Mouse (Mus musculus) retina, adult 2 months (tissue): ENCODE data around the gene Kctd15.

Experiments
- DNase-seq: peaks from one replicate; pipeline ENCODE4 v3.0.0-alpha.2; 2012; ENCODE audit warnings: low read depth, low spot score

The Kctd15 gene

DNA sequence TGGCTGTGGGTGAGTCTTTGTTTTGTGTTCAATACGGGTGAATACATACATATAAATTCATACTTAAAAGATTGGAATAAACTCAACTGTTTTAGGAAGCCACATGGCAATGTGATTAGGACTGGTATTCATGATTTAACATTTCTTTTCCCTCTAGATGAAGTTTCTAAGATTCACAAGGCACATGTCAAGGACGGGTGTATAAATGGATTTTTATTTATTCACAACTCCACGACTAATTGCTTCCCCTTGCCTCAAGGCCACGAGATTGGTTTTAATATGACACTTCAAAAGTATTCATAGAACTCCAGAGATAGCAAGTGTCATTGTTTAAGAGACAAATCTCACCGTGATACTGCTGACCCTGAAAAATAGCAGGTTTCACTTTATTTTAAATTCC lies at the start of gene Kctd15:
Gene Kctd15 (minus strand): TSS at position 101 of the 400 bp plus-strand sequence.
- DNase-seq: no peak

DNA sequence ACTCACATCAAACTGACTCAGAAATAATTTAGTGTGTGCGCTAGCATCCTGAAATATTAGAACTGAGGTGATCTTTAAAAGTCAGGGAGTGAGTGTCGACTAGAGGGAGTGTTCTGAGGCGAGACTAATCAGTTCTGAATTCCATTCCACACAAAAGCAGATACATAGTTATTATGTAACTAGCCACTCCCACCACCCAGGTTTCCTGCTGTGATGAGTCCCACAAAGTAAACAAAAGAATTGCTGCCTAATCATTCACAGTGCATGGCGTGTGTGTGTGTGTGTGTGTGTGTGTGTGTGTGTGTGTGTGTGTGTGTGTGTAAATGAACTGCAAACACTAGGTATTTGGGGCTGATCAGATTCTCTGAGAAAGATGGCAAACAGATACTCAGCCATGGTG lies 47.9 kb upstream of the Kctd15 start:
- no peak for DNase-seq

DNA sequence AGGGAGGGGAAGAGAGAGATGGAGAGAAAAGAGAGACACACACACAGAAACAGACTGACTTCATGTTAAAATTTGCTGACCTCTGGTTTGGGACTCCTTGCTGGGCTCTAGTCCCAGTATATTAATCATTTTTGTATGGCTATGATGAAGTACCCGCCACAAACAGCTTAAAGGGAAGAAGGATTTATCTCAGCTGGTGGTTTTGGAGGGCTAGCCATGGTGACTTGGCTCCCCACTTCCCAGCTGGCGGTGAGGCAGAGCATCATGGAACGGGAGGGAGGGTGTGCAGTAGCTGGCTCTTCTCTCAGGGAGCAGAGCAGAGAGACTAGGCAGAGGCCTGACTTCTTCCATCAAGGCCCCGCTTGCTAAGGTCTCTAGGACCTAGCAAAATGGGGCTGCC lies 46.9 kb upstream of the Kctd15 start:
- no peak for DNase-seq

DNA sequence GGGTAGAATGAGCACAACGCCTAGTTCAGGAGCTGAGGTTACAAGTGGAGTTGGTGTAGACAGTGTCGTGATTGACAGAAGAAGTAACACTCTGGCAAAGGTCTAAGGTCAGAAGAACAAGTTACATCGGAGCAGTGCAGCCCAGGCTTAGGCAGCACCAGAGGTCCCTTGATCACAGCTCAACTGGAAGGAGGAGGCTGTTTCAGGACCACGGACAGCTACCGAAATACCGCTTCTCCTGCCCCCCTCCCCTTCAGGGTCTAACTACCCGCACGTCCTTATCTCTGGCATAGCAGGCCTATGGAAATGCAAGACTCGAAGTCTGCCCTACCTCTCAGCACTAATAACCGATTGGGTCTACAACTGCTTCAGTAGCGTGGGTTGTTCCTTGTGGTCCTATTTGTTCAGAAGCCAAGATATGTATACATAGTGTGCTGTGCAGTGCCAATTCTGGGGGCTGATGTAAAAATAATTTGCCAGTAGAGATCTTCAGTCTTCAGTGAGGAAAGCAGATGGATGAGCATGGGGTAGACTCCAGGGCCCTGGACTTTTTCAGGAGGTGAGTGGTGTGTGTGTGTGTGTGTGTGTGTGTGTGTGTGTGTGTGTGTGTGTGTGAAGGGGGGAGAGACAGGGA lies 46.3 kb upstream of the Kctd15 start:
- DNase-seq: no peak

DNA sequence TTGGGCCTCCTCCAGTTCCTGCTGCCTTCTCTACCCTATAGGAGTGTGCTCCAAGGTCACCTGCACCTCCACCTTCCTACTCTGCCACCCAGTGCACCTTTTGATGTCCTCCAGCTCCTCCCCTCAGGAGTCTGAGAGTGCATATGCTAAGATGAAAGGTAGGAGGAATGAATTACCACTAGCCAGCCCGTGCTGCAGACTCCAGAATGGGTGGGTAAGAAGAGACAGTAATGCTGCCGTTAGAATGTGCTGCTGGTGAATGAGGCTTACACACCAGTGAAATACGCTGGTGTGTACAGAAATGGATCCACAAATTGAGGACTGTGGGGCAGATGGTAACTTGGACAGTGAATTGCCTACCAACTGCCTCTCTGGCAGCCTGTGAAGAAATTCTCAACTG lies 43.4 kb upstream of the Kctd15 start:
- no peak for DNase-seq

DNA sequence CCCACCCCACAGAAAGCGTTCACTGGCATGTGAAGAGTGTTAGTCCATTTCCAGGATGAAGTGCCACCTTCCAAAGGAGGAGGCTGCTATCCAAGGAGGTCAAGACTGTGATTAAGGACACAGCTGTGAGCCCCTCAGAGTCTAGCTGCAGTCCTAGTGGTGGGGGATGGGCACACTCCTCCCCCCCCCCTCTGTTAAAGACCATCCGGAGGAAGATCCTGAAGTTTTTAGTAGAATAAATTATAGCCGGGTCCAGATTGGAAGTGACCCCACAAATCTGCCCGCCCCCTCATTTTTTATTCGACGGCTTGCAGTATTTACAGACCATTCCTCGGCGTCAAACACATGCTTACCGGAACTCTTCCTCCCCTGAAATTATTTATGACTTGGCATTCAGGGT lies 41.7 kb upstream of the Kctd15 start:
- DNase-seq: no peak

DNA sequence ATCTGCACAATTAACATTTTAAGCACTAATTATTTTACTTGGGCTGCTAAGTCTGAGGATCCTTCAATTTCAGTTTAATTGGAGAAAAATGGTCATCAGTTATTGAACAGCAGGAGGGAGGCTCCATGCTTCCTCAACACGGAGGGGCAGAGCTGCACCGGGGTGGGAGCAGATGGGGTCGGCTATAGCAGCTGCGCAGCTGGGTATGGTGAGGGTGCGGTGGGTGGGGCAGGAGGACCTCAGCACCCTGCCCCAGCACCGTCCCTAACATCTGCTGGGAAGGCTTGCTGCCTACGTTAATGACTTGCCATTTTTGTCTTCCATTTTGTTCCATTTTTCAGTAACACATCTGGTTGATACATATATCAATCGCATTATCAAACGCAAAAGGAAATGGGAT lies 39.6 kb upstream of the Kctd15 start:
- DNase-seq: no peak

DNA sequence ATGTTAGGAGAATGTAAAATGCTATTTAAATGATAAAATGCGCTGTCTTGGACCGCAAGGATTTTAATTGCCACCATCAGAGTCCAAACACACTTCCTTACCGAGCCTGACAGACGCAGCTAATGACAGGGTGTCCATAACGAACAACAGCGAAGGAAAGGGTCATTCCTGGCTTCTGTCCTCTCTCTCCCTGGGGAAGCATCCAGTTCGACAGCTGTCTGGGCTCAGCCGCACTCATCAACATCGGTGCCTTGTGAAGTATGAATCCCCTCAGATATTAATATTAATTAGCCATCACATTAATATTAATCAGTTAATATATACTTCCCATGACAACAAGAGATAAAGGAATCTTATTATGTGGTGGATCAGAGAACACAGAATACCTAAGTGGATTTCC lies 38.4 kb upstream of the Kctd15 start:
- DNase-seq: no peak

DNA sequence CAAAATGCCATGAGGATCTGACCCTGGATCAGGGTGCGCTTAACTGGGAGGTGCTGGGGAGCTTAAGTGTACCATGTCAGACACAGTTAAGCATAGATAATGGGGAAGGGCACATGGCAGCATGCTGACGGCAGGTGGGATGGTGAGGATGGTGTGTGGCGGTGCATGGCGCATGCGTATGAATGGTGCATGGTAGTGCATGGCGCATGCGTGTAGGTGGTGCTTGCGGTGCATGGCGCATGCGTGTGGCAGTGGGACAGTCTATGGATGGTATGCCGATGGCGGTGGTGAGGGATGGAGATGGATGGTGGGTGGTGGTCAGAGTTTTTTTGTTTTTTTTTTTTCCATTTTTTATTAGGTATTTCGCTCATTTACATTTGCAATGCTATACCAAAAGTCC lies 37.4 kb upstream of the Kctd15 start:
- DNase-seq: no peak

DNA sequence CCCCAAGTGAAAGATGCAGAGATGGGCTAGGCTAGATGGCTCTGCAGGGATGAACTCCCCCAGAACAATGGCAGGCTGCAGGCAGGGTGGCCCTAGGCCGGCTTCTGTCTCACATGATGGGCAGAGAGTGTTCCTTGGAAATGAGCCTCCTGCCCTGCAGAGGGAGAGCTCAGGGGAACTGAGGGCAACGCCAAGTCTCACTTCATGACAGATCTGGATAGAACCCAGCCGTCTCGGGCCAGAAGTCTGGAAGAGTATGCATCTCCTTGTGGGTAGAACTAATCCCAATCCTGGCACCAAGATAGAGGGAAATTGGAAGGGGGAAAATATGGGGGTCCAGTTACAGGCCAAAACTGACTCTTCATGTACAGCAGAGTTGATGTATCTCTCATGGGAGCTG lies 36.5 kb upstream of the Kctd15 start:
- DNase-seq: no peak

DNA sequence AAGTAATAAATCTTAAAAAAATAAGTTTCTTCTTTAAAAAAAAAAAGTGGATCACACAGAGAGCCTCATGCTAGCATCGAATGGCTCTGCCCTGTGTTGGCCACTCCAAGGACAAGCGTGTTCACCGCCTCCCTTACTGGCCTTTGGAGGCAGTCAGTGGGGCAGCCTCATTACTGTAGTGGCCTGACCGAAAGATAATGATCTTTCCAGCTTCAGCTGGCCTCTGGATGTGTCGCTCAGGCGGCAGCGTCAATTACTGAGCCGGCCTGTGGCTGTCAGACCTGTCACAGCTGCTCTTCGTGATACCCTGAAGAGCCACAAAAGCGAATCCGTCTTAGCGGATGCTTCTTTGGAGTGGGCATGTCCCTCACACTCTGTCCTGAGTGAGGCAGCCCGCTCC lies 33.6 kb upstream of the Kctd15 start:
- DNase-seq: no peak

DNA sequence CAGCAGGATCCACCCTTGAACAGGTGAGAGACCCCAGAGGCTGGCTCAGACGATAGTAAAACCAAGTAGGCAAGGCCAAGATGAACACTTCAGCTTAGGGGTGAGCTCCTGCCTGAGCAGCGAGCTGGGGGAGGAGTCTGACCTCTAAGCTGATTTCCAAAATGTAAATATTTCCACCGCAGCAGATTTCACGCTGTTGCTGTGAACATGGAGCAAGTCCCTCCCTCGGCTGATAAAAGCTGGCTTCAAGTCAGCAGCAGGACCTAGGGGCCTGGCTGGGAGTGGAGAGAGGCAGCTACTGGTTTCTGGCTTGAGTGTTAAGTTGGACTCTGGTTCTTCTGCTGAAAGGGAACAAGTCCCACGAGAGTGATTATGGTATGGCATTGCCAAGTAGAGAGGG lies 32.5 kb upstream of the Kctd15 start:
- no peak for DNase-seq

DNA sequence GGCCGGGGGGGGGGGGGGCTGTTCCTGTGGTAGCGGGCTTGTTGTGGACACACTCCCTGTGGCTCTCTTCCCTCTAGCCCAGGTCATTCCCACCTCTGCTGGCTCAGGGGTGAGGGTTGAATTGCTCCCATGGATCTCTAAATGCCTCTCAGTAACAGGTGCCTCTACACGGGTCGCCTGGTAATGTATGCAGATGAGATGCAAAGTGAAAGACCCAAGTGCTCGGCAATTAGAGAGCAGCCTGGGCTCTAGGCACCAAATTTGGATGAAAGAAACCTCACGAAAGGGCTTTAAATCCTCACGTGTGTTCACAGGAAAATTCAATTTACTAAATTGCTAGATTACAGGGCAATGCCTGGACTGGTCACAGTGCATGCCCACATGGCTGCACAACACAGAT lies 29.3 kb upstream of the Kctd15 start:
- DNase-seq: no peak

DNA sequence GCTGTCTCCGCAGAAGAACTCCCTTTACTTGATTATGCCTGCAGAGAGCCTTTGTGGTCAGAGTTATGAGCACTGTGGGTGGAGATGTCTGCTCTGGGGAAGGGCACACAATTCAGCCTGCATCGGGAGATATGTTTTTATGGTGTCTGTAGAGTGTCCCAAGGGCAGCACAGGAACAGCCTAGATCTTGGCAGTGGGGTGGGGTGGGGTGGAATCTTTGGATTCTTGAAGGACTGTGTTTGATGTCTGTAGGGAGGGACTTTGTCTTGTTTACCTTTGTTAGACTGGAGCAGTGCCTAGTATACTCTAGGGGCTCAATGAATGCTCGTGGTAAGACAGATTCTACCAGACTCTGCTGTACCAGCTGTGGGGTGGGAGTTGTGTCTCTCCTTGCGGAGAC lies 28.6 kb upstream of the Kctd15 start:
- no peak for DNase-seq

DNA sequence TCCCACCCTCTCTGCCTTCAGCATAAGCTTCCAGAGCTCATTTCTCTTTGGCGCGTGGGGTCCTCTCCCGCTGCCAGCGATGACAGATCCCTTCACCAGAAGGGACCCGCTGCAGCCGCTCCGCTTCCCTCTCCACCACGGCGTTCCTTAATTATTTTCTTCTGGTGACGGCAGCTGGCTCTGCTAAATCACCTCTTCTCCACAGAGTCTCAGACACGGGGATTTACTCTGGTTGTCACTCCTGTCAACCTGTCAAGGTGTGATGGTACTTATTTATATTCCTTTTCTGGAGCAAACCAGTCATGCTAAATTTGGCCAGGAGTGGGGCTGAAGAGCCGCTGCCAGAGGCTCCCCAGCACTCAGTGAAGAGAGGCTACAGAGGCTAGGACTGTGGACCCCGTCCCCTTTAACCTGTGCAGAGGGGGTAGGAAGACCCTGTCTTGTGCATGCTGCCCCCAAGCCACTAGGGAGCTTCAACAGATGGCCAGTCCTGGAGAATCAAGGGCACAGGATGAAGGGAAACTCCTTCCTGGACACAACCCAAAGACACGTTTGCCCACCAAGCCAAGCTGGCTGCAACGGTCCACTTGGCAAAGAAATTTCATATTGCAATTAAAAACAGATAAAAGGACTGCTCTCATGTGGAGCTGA lies 24.4 kb upstream of the Kctd15 start:
- DNase-seq: no peak

DNA sequence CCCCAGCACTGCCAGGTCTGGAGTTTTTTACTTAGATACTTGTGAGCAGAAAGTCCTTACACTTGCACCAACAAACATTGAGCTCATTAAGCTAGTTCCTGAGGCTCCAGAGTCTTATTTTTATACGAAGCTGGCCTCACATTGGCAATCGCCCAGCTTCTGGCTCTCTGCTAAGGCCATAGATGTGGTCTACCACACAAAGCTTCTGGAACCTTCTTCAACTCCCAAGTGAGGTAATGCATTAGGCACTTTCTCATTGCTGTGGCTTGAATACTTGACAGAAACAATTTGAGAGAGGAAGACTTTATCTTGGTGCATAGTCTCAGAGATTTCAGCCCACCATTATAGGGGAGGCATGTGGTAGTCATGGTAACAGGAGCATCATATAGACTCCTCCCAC lies 23.4 kb upstream of the Kctd15 start:
- no peak for DNase-seq

DNA sequence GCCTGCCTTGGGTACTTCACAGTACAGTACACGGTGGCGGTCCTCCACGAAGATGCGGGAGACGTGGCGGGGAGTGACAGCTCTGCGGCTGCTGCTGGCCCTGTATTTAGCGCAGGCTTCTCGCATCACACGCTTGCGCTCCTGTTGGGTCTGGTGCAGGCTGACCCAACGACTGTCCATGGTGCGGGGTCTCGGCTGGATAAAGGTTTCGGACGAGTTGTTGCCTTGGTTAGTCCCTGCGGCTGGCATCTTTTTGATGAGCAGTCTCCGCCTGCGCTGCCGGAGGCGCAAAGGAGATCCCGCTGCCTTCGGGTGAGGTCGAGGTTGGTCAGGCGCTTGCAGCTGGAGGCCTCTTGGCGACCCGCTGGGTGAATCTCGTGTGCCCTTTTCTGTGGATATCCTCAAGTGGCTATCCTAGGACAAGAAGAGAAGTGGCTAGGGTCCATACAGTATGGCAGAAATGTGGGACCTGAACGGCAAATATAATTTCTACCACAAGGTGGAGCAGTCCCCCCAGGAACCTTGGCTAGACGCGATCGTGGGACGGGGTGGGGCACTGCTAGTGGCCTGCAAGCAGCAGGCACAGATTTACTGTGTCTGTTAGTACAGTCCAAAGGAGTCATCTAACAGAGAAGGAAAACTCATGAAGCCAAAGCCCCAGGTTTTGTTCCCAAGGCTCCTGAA lies 19.4 kb upstream of the Kctd15 start:
- peak; percentile 51 for DNase-seq

DNA sequence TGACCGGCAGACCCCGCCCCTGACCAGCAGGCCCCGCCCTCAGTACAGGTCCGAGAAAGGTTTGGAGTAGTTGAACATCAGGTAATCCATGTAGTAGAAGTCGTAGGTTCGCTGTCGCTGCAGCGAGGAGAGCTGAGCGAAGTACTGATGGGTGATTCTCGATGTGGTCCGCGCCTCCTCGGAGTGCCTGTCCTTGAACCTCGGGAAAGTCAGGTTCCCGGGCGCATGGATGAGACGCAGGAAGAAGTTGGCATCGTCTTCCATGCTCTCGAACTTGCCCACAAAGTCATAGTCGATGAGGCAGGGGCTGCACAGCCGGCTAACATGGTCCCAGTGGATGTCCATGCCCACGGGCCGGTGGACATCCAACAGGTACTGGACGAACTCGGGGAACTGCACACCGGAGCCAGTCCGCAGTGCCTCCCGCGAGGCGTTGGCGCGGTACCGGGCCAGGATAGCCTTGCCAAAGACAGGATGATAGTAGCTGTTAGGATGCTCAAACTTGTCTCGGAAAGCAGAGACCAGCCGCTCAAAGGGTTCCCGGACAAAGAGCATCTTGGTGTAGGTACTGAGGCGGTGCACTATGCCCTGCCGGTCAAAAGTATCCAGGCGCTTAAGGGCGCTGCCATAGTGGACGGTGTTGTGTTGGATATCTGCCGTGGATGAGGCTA lies 18.7 kb upstream of the Kctd15 start:
- DNase-seq: no peak

DNA sequence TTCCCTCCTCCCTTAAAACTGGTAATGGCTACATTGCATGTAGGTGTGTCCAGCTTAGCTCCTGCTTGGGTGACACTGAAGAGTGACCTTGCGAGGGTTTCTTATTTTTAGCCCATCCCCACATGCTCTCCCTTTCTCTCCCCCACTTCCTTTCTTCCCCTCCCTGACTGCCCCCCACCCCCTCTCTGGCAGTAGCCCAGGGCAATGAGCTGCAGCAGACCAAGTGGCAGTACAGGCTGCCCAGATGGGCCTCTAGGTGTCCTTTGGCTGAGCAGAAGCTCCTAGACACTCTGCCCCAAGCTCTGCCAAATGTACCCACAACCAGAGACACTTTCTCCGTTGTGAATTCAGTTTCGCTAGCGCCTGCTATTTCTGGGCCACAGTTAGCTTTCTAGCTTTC lies 16.4 kb upstream of the Kctd15 start:
- no peak for DNase-seq

DNA sequence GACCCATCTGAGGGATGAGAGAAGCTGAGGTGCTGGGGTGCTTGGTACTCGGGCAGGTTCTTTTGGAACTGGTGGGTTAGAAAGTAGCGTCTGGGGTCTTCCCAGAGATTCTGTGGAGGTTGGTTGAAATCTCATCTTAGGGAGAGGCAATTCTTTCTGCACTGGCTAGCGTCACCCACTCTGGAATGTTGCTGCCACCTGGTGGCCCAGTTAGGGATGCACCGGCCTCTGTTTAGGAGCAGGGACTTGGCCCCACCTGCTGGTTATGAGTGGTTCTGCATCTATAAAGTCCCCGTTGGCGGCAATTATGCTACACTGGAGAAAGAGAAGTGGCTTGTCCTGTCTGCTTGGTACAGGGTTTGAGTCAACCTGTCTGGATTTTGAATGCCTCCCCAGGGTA lies 15.4 kb upstream of the Kctd15 start:
- DNase-seq: peak; percentile 74

DNA sequence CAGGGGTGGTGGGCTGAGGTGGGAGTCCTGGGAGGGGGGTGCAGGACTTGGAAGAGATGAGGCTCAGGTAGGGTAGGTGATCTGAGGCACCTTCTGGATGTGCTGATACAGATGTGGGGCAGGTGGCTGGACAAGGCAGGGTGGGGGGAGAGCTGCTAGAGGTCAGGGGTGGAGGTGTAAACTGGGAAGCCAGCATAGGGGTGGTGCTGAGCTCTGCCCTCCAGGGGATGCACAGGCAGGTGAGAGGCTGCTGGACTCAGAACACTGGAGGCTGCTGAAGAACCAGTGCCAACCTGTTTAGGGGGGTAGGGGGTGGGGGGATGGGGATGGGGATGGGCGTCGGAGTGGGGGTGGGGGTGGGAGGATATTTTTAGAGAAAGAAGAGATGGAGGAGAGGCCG lies 14.2 kb upstream of the Kctd15 start:
- no peak for DNase-seq

DNA sequence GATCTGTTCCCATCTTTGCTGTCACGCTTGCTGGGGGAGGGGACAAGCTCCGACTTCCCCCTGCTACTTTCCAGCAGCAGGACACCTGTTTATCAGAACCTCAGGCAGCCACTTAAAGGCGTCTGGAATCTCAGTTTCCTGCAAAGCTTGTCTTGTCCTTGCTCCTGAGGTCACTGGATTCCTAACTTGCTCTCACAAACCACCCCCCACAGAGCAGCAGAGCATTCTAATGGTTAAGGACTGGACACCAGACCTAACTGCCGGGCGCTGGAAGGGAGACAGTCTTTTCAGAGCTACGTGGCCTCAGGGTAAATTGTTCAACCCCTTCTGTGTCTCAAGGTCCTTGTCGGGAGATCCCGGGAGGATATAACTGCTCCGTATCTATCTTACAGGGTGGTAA lies 12.8 kb upstream of the Kctd15 start:
- no peak for DNase-seq

DNA sequence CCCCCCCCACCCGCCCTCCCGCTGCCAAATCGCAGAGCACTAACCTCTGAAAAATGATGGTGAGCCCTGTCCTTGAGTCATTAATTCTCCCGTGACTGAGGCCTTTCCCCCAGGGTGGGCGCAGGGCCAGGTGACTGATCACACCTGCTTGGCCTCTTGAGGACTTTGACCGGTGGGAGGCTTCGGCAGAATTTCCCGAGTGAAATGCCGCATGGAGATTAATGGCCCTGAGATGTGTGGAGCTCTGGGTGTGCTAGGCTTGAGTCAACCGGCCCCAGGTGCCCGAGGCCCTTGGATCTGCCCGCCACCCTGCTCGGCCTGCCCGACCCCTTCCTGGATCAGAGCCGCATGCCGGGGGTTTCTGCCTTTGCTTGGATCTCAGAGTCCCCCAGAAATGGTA lies 11.3 kb upstream of the Kctd15 start:
- DNase-seq: no peak
